Mouse (Mus musculus): ENCODE data around the gene Enox1.

- TF ChIP-seq CHD2 (IDR thresholded peaks at IDR 0.05; ENCODE audit: low read depth, low read length) (no peak), MAFK (IDR thresholded peaks at IDR 0.05; ENCODE audit: insufficient read depth, low read depth, low read length) (no peak)
Measured at GRCm38 (mm10) chr14:77626557-77627507, 470.3 kb downstream of the Enox1 start.
